In the genomic region with DNA sequence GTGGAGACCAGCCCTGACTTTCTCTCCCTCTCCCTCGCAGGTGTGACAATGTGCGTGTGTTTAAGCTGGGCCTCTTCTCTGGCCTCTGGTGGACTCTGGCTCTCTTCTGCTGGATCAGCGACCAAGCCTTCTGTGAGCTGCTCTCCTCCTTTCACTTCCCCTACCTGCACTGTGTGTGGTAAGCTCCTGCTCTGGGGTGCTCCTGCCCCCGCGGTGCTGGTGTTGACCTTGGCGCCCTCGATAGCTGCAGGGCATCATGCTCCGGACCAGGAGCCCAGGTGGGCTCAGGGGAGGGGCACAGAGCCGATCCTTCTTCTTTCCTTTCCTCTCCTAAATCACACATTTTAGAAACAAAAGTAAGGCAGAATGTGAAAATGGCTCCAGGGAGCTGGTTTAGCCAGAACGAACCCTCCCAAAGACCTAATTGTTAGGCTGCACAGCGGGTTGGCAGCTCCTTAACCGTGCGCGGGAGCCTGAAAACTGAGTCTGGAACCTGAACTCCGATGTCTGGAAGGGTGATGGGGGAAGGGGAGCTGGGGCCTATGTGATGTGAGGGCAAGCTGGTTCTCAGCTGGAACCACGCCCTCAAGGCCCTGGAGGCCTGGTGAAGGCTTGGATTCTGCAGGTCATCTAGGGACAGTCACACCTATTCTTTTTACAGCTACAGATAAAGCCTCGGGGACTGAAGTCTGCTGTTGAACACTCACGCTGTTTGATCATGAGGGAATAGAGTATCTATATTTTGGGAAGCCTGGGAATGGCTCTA, we compare ENCODE assay signal across 8 mouse cellular contexts. TPM values are rescaled to one million over a fixed set of nuclear protein-coding genes. Genes with fewer than 3 reads are reported as not detected.
A peak's percentile ranks its signal among the peaks of the same experiment; 100 is the strongest.
DNase-seq lines count a peak whose midpoint lies in the region; ATAC-seq lines count a peak whose summit lies in the region.
"Had no signal": no experiment of that assay in that cellular context is flagged by ENCODE, and none has a peak within 500 bp of the region (broad histone marks: within the 10 kb centered on the region; RNA-seq: fewer than 3 reads in every experiment).

No protein-coding gene starts in this region.

- no peaks in the 10 kb centered on the region for H3K36me3 ChIP-seq in liver, embryonic 11.5 days (ENCODE audit: control insufficient read depth, insufficient read depth, low read length)
- H3K36me3 ChIP-seq in heart, embryonic 16.5 days (ENCODE audit: control insufficient read depth, insufficient read depth), result peaks cover 8% of the 10 kb centered on the region; the same call in 1 of the 2 replicates
- H3K36me3 ChIP-seq in neural tube, embryonic 11.5 days (ENCODE audit: control insufficient read depth, insufficient read depth, low read length), result no peaks in the 10 kb centered on the region

- H3K27me3 ChIP-seq in liver, embryonic 11.5 days (replicated peaks; ENCODE audit: control insufficient read depth, insufficient read depth, low read length), result no peaks in the 10 kb centered on the region
- H3K27me3 ChIP-seq in heart, embryonic 16.5 days (ENCODE audit: control insufficient read depth, insufficient read depth, low read length), result no peaks in the 10 kb centered on the region
- H3K27me3 ChIP-seq in neural tube, embryonic 11.5 days (ENCODE audit: control insufficient read depth, insufficient read depth, low read length), result no peaks in the 10 kb centered on the region

- no peak overlapping the region for H3K4me3 ChIP-seq in liver, embryonic 11.5 days (ENCODE audit: low read depth, low read length)
- no peak overlapping the region for H3K4me3 ChIP-seq in heart, embryonic 16.5 days (ENCODE audit: low read length)
- H3K4me3 ChIP-seq in neural tube, embryonic 11.5 days (ENCODE audit: low read depth, low read length), result no peak overlapping the region

- 34% methylated on average over 18 of the region's 18 CpGs for WGBS in liver, embryonic 11.5 days
- WGBS in heart, embryonic 16.5 days, result 39% methylated on average over 18 of the region's 18 CpGs
- 16% methylated on average over 18 of the region's 18 CpGs for WGBS in neural tube, embryonic 11.5 days

- no peak overlapping the region; the same call in 1 of the 2 replicates for H3K4me2 ChIP-seq in liver, embryonic 11.5 days
- H3K4me2 ChIP-seq in heart, embryonic 16.5 days (ENCODE audit: low read depth, low read length), result no peak overlapping the region
- H3K4me2 ChIP-seq in neural tube, embryonic 11.5 days (ENCODE audit: low read depth), result no peak overlapping the region

- peak; percentile 38 for DNase-seq in liver, embryonic 11.5 days (ENCODE audit: low spot score)
- no peak for DNase-seq in liver
- peak; percentile 43 for DNase-seq in neural tube, embryonic 11.5 days (ENCODE audit: low spot score)
- no peak for DNase-seq in frontal cortex, postnatal 10 days (ENCODE audit: low spot score in 2 of 2)
- DNase-seq in testis, postnatal 14 days (ENCODE audit: low spot score), result no peak
- DNase-seq: layer of hippocampus, postnatal 36 days had no signal

- no peak overlapping the region for H3K27ac ChIP-seq in liver, embryonic 11.5 days (ENCODE audit: low read depth, low read length)
- no peak overlapping the region for H3K27ac ChIP-seq in heart, embryonic 16.5 days (ENCODE audit: low read length)
- no peak overlapping the region for H3K27ac ChIP-seq in neural tube, embryonic 11.5 days (ENCODE audit: low read depth, low read length)

- no peak overlapping the region for H3K9ac ChIP-seq in liver, embryonic 11.5 days (ENCODE audit: low read depth, low read length)
- no peak overlapping the region for H3K9ac ChIP-seq in heart, embryonic 16.5 days (ENCODE audit: low read length)
- no peak overlapping the region; the same call in 1 of the 2 replicates for H3K9ac ChIP-seq in neural tube, embryonic 11.5 days (ENCODE audit: low read length)

- no peaks in the 10 kb centered on the region for H3K9me3 ChIP-seq in liver, embryonic 11.5 days (ENCODE audit: control insufficient read depth, low read length)
- peaks cover 4% of the 10 kb centered on the region for H3K9me3 ChIP-seq in heart, embryonic 16.5 days (replicated peaks; ENCODE audit: control insufficient read depth, low read length)
- no peaks in the 10 kb centered on the region for H3K9me3 ChIP-seq in neural tube, embryonic 11.5 days (ENCODE audit: control insufficient read depth, low read length)

- ATAC-seq in liver, embryonic 11.5 days (replicated peaks; ENCODE audit: low FRiP score), result peak; percentile 29; the same call in 1 of the 2 replicates
- ATAC-seq in common myeloid progenitor, adult 5-6 weeks (replicated peaks; ENCODE audit: low read depth, poor library complexity, severe bottlenecking), result 0 out of 2 replicates have a peak, but pooled peaks have one; percentile 29
- ATAC-seq in heart, embryonic 16.5 days (replicated peaks; ENCODE audit: extremely low read depth, insufficient read depth, low FRiP score), result 0 out of 2 replicates have a peak, but pooled peaks have one; percentile 18
- no peak for ATAC-seq in neural tube, embryonic 11.5 days (ENCODE audit: insufficient read depth, low FRiP score, low TSS enrichment)

- H3K4me1 ChIP-seq in liver, embryonic 11.5 days (replicated peaks; ENCODE audit: control insufficient read depth, insufficient read depth, low read length), result peaks cover 5% of the 10 kb centered on the region
- peaks cover 2% of the 10 kb centered on the region; the same call in 1 of the 2 replicates for H3K4me1 ChIP-seq in heart, embryonic 16.5 days (ENCODE audit: control insufficient read depth, insufficient read depth, low read length)
- no peaks in the 10 kb centered on the region for H3K4me1 ChIP-seq in neural tube, embryonic 11.5 days (ENCODE audit: control insufficient read depth, insufficient read depth, low read length)

RNA-seq across cellular contexts. Expression of gene Acer2, which starts 37.6 kb away (rescaled TPM):
- polyA plus RNA-seq in liver, embryonic 11.5 days (2014; fragmentation: Nextera tagmentation; extraction: Ambion mirVana), result 16.3 and 19.4 TPM in 2 replicates
- 0.78 and 1.8 TPM in 2 replicates for total RNA-seq in common myeloid progenitor, adult 5-6 weeks (2017)
- 29.3 and 31.2 TPM in 2 replicates for polyA plus RNA-seq in heart, embryonic 16.5 days (2015; fragmentation: Nextera tagmentation; extraction: Ambion mirVana)
- polyA plus RNA-seq in neural tube, embryonic 11.5 days (2014; fragmentation: Nextera tagmentation; extraction: Ambion mirVana), result 9.3 and 11.4 TPM in 2 replicates

RNA-seq across cellular contexts. Expression of gene Rps6, which starts 54.5 kb away (rescaled TPM):
- polyA plus RNA-seq in liver, embryonic 11.5 days (2014; fragmentation: Nextera tagmentation; extraction: Ambion mirVana), result 1,053 and 1,060 TPM in 2 replicates
- total RNA-seq in common myeloid progenitor, adult 5-6 weeks (2017), result 1,695 and 1,764 TPM in 2 replicates
- polyA plus RNA-seq in heart, embryonic 16.5 days (2015; fragmentation: Nextera tagmentation; extraction: Ambion mirVana), result 394 and 401 TPM in 2 replicates
- 682 and 700 TPM in 2 replicates for polyA plus RNA-seq in neural tube, embryonic 11.5 days (2014; fragmentation: Nextera tagmentation; extraction: Ambion mirVana)

Comparison
In these comparisons a context has a peak if more than half of its experiments do, and no peak if none do; other contexts are left out.
1. DNase-seq: peak in liver, embryonic 11.5 days (single experiment) and neural tube, embryonic 11.5 days (single experiment); none in liver (single experiment), frontal cortex, postnatal 10 days (0 of 2) and testis, postnatal 14 days (single experiment).